Mouse (Mus musculus): ENCODE results near the gene Fbln7. TPM values are rescaled to one million over a fixed set of nuclear protein-coding genes. Genes with fewer than 3 reads are reported as not detected.

Gene Fbln7
- total RNA-seq, 4 experiments from 2014 or later, result 0.26 to 1.2 (median 0.81) TPM

GRCm38 (mm10) chr2:128872256-128872655 is 9.5 kb downstream of the Fbln7 start:
- DNase-seq (ENCODE audit: low spot score), result no peak

- no peak for DNase-seq (ENCODE audit: low spot score)
Measured at GRCm38 (mm10) chr2:128875526-128875925, 12.7 kb downstream of the Fbln7 start.

DNA sequence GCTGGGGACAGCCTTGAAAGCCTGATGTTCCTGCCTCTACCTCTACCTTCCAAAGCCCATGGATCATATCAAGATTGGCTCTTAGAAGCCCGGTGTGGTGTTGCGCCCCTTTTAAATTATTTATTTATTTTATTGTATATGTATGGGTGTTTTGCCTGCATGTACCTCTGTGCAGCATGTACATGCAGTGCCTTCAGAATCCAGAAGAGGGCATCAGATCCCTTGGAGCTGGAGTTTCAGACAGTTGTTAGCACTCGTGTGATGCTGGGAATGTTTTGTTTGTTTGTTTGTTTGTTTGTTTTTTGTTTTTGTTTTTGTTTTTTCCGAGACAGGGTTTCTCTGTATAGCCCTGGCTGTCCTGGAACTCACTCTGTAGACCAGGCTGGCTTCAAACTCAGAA is 18.5 kb downstream of the Fbln7 start:
- DNase-seq (ENCODE audit: low spot score), result no peak

DNA sequence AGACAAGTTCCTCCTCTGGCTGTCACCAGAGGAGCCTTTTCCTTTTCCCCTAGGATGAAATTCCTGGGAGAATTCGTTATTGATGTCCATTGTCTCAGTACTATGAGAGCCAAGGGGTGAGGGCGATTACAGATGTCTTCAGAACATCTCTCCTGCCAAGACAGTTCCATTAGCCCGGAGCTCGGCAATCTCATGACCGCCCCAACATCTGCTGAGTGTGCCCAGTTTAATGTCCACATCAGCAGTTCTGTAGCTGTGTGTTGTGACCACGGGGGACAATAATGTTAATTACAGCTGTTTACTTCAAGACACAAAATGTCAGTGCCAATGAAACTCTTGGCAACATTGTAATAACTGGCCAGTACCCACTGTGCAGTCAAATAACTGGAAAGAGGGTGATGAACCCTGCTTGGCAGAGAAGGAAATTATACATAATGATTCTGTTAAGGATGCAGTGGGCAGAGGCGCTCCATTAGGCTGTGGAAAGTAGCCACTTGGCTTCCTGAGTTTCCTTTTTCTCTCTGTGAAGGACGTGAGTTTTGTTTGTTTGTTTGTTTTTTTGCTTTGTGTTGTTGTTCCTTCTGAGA is 22.5 kb downstream of the Fbln7 start:
- DNase-seq (ENCODE audit: low spot score), result no peak

DNA sequence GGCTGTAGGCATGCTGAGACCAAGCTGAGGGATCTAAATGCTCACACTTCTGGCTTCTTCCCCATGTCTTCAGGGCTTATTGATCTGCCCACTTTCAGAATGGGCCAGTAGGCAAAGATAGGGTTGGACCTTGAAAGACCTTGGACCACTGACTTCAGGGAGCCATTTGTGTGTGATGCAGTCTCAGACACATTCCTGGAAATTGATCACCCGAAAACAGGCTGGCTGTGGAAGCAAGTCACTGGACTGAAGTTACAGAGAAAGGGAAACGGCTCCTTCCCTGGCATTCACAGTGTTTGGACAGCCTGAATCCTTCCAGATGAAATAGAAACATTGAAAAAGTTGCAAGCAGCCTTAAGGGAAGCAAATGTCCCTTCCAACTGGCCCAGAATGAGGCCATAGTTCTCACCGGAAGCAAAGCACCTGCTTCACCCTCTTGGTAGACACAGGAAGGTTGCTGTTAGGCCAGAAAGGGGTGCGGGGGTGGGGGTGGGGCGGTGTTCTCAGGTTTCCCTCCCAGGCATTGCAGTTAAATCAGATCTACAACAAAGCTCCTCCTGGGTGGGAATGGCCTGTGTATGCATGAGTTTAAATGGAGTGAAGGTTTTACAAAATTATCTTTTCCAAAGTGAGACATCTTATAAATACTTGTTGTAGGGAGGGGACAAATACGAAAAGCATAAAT is 25.2 kb downstream of the Fbln7 start:
- no peak for DNase-seq (ENCODE audit: low spot score)

DNA sequence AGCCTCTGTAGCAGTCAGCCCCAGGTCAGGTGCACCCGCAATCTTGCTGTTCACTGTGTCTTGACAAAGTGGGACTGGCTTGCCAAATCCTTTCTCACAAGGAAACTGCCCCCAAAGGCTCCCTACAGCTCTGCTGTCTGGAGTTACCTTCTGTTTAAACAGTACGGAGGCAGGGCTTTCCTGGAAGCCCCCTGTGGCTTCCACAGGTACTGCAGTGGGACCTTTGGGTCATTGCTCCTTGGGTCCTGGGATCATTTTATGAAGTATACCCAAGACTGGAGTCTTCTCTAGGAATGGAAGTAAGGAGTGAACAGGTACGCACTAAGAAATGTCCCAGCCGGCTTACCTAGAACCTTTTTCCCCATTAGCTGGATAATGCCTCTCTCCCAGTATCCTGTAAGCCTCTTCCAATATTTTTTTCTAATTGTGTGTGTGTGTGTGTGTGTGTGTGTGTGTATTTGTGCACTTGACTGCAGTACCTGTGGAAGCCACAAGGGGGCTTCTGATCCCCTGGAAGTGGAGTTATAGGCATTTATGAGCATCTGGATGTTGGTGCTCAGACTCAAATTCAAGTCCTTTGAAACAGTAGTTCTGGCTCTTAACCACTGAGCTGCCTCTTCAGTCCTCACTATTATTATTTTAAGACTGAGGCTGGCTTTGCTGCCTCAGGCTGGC is 28.0 kb downstream of the Fbln7 start:
- no peak for DNase-seq (ENCODE audit: low spot score)

- DNase-seq (ENCODE audit: low spot score), result no peak
Measured at GRCm38 (mm10) chr2:128892180-128892721, 29.5 kb downstream of the Fbln7 start.

- DNase-seq (ENCODE audit: low spot score), result no peak
Measured at GRCm38 (mm10) chr2:128902843-128903242, 40.1 kb downstream of the Fbln7 start.

DNA sequence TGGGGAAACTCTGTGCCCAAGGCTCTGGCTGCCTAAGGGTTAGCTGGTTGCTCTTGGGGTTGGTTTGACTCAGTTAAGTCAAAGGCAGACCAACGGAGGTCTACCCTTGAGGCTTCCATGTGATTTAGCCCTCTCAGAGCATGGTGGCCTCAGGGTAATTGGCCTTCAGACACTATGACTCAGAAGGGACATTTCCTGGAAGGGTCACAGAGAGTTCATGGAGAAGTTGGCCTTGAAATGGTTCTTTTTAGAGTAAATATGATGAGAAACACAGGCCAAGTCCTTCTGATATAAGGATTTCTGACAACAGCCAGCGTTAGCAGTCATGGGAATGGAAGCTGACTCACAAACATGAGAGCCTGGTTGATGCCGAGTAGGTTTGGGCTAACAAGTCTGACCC is 40.9 kb downstream of the Fbln7 start:
- no peak for DNase-seq (ENCODE audit: low spot score)

GRCm38 (mm10) chr2:128914978-128915377 is 52.2 kb downstream of the Fbln7 start:
- DNase-seq (ENCODE audit: low spot score), result no peak

DNA sequence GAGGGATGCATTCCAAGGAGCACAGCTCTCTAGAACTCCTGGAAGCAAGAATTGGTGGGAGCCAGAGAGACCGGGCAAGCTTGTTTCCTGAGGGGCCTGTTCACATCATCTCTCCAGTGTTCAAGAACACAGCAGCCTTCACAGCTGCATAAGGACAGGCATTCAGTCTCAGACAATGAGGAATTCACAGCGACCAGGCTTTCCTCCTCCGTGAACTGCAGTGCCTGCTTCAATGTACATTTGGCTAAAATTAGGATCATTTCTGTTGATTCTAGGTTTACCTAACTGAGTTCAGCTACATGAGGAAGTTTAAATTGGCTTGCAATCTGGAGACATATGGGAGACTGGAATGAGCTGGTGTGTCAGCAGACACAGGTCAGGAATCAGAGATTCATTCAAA is 53.7 kb downstream of the Fbln7 start:
- DNase-seq (ENCODE audit: low spot score), result no peak

DNA sequence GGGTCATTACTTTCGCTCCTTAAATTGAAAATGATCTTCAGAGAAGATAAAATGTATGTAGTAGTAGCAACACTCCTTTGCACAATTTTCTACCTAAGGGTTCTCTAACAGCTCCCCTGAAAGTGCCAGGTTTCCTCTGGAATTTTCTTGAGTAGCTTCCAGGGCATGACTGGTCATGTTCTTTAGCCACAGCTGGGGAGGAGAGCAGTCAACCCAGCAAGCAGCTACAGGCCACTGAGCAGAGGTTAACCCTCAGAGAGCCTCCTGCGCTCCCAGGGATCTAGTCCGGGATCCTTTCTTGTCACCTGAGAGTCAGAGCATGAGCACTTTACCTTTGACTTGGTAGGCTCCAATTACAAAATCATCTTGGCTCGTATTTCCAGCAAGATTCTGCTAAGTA is 62.0 kb downstream of the Fbln7 start:
- DNase-seq (ENCODE audit: low spot score), result no peak

DNA sequence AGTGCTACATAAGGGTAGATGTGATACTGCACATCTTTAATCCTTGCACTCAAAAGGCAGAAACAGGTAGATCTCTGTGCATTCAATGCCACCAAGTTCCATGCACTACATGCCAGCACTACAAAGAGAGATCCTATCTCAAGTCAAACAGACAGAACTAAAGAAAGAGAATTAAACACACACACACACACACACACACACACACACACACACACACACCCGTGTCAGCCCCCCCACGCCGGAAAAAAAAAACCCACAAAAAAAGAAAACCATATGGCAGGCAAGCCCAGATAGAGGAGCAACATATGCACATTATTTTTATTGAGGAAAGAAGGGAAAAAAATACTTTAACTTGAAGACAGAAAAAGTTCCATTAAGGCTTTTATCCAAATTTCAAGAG is 65.7 kb downstream of the Fbln7 start:
- DNase-seq (ENCODE audit: low spot score), result no peak

GRCm38 (mm10) chr2:128930704-128931103 is 67.9 kb downstream of the Fbln7 start:
- DNase-seq (ENCODE audit: low spot score), result no peak

- no peak for DNase-seq (ENCODE audit: low spot score)
Measured at GRCm38 (mm10) chr2:128936256-128936655, 73.5 kb downstream of the Fbln7 start.

GRCm38 (mm10) chr2:128943538-128944528 is 81.1 kb downstream of the Fbln7 start, which contains the start of gene Zc3h8:
TSS of gene Zc3h8 (minus strand) at chr2:128944077.
- DNase-seq (ENCODE audit: low spot score), result peak; percentile 96

Small RNAs within 50 kb of the gene (microRNA-seq; reads per million reads assigned to microRNA genes)
- not detected for gene Gm22859

Other genes with a start within 250 kb of the Fbln7 start
- gene Anapc1, start 175.6 kb upstream of the Fbln7 start, total RNA-seq (2022), result 10 to 100 TPM; 37.2 to 41.3 (median 39.1) TPM
- gene Mertk, start 164.0 kb upstream of the Fbln7 start, total RNA-seq (2022), result 1 to 10 TPM; 4.4 to 5.3 (median 4.5) TPM
- 10 to 100 TPM; 18.0 to 20.6 (median 19.3) TPM for gene Tmem87b, start 44.9 kb upstream of the Fbln7 start, total RNA-seq (2022)
- gene Zc3h8, start 81.1 kb downstream of the Fbln7 start, total RNA-seq (2022), result 1 to 10 TPM; 7.0 to 8.3 (median 7.7) TPM
- gene Zc3h6, start 104.4 kb downstream of the Fbln7 start, total RNA-seq (2022), result 1 to 10 TPM; 2.6 to 9.2 (median 5.5) TPM
- gene Gm10762, start 104.7 kb downstream of the Fbln7 start, total RNA-seq (2022), result 10 to 100 TPM; 10.7 to 12.4 (median 12.2) TPM
- gene Vinac1, start 185.2 kb downstream of the Fbln7 start, total RNA-seq (2022), result under 1 TPM in 1 of 4 experiments, not detected in 3; 0.08 TPM
- gene Ttl, start 203.0 kb downstream of the Fbln7 start, total RNA-seq (2022), result 10 to 100 TPM; 17.9 to 22.8 (median 21.9) TPM
- gene Polr1b, start 238.0 kb downstream of the Fbln7 start, total RNA-seq (2022), result 10 to 100 TPM in 2 of 4 experiments, 1 to 10 TPM in 2; 9.6 to 11.5 (median 10.1) TPM